Mouse (Mus musculus) heart, adult 18-20 months (tissue): ENCODE data around the gene Pepd. TPM values are rescaled to one million over a fixed set of nuclear protein-coding genes. Genes with fewer than 3 reads are reported as not detected.

ENCODE experiments used
- DNase-seq, 2 experiments: peaks; one replicate each; pipeline ENCODE4 v3.0.0; 2021 to 2022; ENCODE audit warnings: mixed read lengths in 1 of 2
- microRNA-seq, 2 experiments: library from miRNA; unstranded; fragments of <30 nt; microRNA quantifications; one replicate each; pipeline ENCODE4 v1.2.0; 2022
- total RNA-seq, 2 experiments: library from RNA; stranded (reverse); gene quantifications; 2 replicates each; pipeline ENCODE4 v1.2.3; 2021

The Pepd gene
- total RNA-seq, 2 experiments from 2014 or later, result 28.0 to 34.4 TPM

GRCm38 (mm10) chr7:35055619-35056435 is 143.6 kb downstream of the Pepd start:
- DNase-seq, result peak; percentile 65 to 79

GRCm38 (mm10) chr7:35056436-35056864 is 144.3 kb downstream of the Pepd start, which contains the start of gene Cebpg:
TSS of gene Cebpg (minus strand) at chr7:35056573.
- DNase-seq, result peak; percentile 98

GRCm38 (mm10) chr7:35056999-35057398 is 144.8 kb downstream of the Pepd start:
- no peak for DNase-seq

- DNase-seq, result no peak
These were observed 145.4 kb downstream of the Pepd start for GRCm38 (mm10) chr7:35057569-35057968.

- no peak for DNase-seq
These were observed 146.2 kb downstream of the Pepd start for GRCm38 (mm10) chr7:35058329-35058728.

GRCm38 (mm10) chr7:35059467-35059866 is 147.3 kb downstream of the Pepd start:
- DNase-seq, result no peak

- peak; percentile 58 to 82 for DNase-seq
These were observed 152.4 kb downstream of the Pepd start for GRCm38 (mm10) chr7:35064286-35065258.

GRCm38 (mm10) chr7:35065958-35066357 is 153.8 kb downstream of the Pepd start:
- DNase-seq, result peak in 1 of 2 experiments; percentile 55

GRCm38 (mm10) chr7:35066640-35067212 is 154.5 kb downstream of the Pepd start:
- DNase-seq, result no peak

GRCm38 (mm10) chr7:35076645-35077044 is 164.5 kb downstream of the Pepd start:
- DNase-seq, result peak; percentile 60 to 64

GRCm38 (mm10) chr7:35080843-35081338 is 168.7 kb downstream of the Pepd start:
- DNase-seq, result peak; percentile 82 to 89

GRCm38 (mm10) chr7:35081406-35082104 is 169.4 kb downstream of the Pepd start:
- DNase-seq, result no peak

- no peak for DNase-seq
These were observed 172.6 kb downstream of the Pepd start for GRCm38 (mm10) chr7:35084565-35085360.

GRCm38 (mm10) chr7:35086271-35086861 is 174.2 kb downstream of the Pepd start:
- peak; percentile 47 to 48 for DNase-seq

GRCm38 (mm10) chr7:35090550-35090949 is 178.4 kb downstream of the Pepd start:
- no peak for DNase-seq

Small RNA genes within 50 kb of the gene (microRNA-seq; reads per million reads assigned to microRNA genes)
- gene Gm25033, result 0 reads per million in 2 experiments

Other genes starting within 250 kb of the Pepd start
- gene Chst8, start 99.7 kb upstream of the Pepd start, total RNA-seq, result under 1 TPM in 1 of 2 experiments, not detected in 1; 0.46 TPM
- gene Cebpg, start 144.2 kb downstream of the Pepd start, total RNA-seq, result 10 to 100 TPM; 25.4 to 25.5 TPM
- gene Cebpa, start 206.9 kb downstream of the Pepd start, total RNA-seq, result 10 to 100 TPM in 1 of 2 experiments, 1 to 10 TPM in 1; 8.0 to 22.5 TPM